Mouse (Mus musculus): ENCODE results near the gene Fth1. TPM values are rescaled to one million over a fixed set of nuclear protein-coding genes. Genes with fewer than 3 reads are reported as not detected.

Fth1 gene
- total and polyA plus RNA-seq, 3 experiments = 303 to 2,849 (median 317) TPM

GRCm38 (mm10) chr19:9938156-9938823 lies 42.1 kb upstream of the Fth1 start (continued):
- TF ChIP-seq CHD1 (IDR thresholded peaks at IDR 0.05; ENCODE audit: low read depth, low read length) (no peak), TCF12 (IDR thresholded peaks at IDR 0.05; ENCODE audit: low read depth, low read length) (peak; percentile 25; the same call in 1 of the 2 replicates)

GRCm38 (mm10) chr19:9938824-9939303 lies 41.5 kb upstream of the Fth1 start:
- in situ Hi-C loops (cut with MboI; ENCODE audit: low pct_ligation_motif_present, low pct_unique_long_range_greater_than_20kb, low sequenced_read_pairs) = no loop called here
- Histone ChIP-seq H3K4me3 (replicated peaks in 1 of 3; ENCODE audit: low read depth in 2 of 3, low read length in 2 of 3, poor library complexity in 1 of 3) (peak overlapping the region; percentile 11 to 55 (median 52)), H3K27me3 (replicated peaks) (no peaks in the 10 kb centered on the region), H3K36me3 (replicated peaks in 1 of 2; ENCODE audit: control insufficient read depth in 1 of 2, insufficient read depth in 1 of 2, low read length in 1 of 2) (no peaks in the 10 kb centered on the region), H3K27ac (ENCODE audit: insufficient read depth, low read depth) (peak overlapping the region; percentile 97), H3K9ac (ENCODE audit: insufficient read depth, low read depth) (peak overlapping the region; percentile 70), H3K9me3 (replicated peaks; ENCODE audit: low read length) (no peaks in the 10 kb centered on the region), H3K4me1 (ENCODE audit: control insufficient read depth in 1 of 2, insufficient read depth in 2 of 2) (peaks cover 38 to 88% of the 10 kb centered on the region in 2 experiments), H3K4me2 (ENCODE audit: insufficient read depth, low read depth, poor library complexity, severe bottlenecking) (peak overlapping the region; percentile 84), H3K79me2 (replicated peaks; ENCODE audit: control insufficient read depth, extremely low read depth, insufficient read depth, poor library complexity, severe bottlenecking) (no peaks in the 10 kb centered on the region)
- DNase-seq (ENCODE audit: extremely low read depth) = peak; percentile 76
- dilution Hi-C loops (cut with MboI; ENCODE audit: extremely low pct_ligation_motif_present, extremely low pct_unique_long_range_greater_than_20kb, low sequenced_read_pairs) = no loop called here
- no peak for TF ChIP-seq POLR2A (IDR thresholded peaks at IDR 0.05; ENCODE audit: low read depth, low read length)
- peak; percentile 42; the same call in 1 of the 2 replicates for TF ChIP-seq TBP (conservative IDR thresholded peaks at IDR 0.05; ENCODE audit: low read depth, low read length)
- no peak for TF ChIP-seq USF2 (conservative IDR thresholded peaks at IDR 0.05; ENCODE audit: low read depth, low read length)
- no peak for TF ChIP-seq NRF1 (IDR thresholded peaks at IDR 0.05; ENCODE audit: low read depth, low read length)
- TF ChIP-seq SIN3A (IDR thresholded peaks at IDR 0.05; ENCODE audit: low read length) = no peak; the same call in 1 of the 2 replicates
- no peak for TF ChIP-seq ZMIZ1 (IDR thresholded peaks at IDR 0.05; ENCODE audit: low read depth, low read length)
- TF ChIP-seq KAT2A (IDR thresholded peaks at IDR 0.05; ENCODE audit: insufficient replicate concordance, low read length) = no peak
- TF ChIP-seq MAX (IDR thresholded peaks at IDR 0.05; ENCODE audit: low read length) = peak; percentile 79
- peak; percentile 45; the same call in 1 of the 2 replicates for TF ChIP-seq MXI1 (IDR thresholded peaks at IDR 0.05; ENCODE audit: low read depth, low read length)
- no peak for TF ChIP-seq IRF4 (IDR thresholded peaks at IDR 0.05; ENCODE audit: low read depth, low read length)
- no peak for TF ChIP-seq E2F4 (IDR thresholded peaks at IDR 0.05; ENCODE audit: insufficient replicate concordance, low read depth, low read length)
- TF ChIP-seq GABPA (IDR thresholded peaks at IDR 0.05; ENCODE audit: insufficient replicate concordance, low read depth, low read length) = no peak
- no peak for TF ChIP-seq POLR2AphosphoS2 (IDR thresholded peaks at IDR 0.05; ENCODE audit: low read depth, low read length)
- TF ChIP-seq MYC (IDR thresholded peaks at IDR 0.05; ENCODE audit: low read depth, low read length) = peak; percentile 83; the same call in 1 of the 2 replicates
- peak; percentile 16; the same call in 1 of the 2 replicates for TF ChIP-seq JUN (IDR thresholded peaks at IDR 0.05; ENCODE audit: insufficient read depth, low read depth, low read length)
- TF ChIP-seq NELFE (IDR thresholded peaks at IDR 0.05; ENCODE audit: low read depth, low read length) = 0 out of 2 replicates have a peak, but pooled peaks have one; percentile 47
- peak; percentile 79 for TF ChIP-seq BHLHE40 (IDR thresholded peaks at IDR 0.05; ENCODE audit: low read depth, low read length)
- TF ChIP-seq MAFK (IDR thresholded peaks at IDR 0.05; ENCODE audit: insufficient replicate concordance, low read length) = peak; percentile 82; the same call in 1 of the 2 replicates
- no peak for TF ChIP-seq PAX5 (IDR thresholded peaks at IDR 0.05; ENCODE audit: low read length)
- TF ChIP-seq CTCF (conservative IDR thresholded peaks at IDR 0.05 in 1 of 2, IDR thresholded peaks at IDR 0.05 in 1 of 2; ENCODE audit: low read depth in 2 of 2, low read length in 2 of 2) = no peak
- TF ChIP-seq HCFC1 (IDR thresholded peaks at IDR 0.05; ENCODE audit: low read depth, low read length) = peak; percentile 37; the same call in 1 of the 2 replicates
- no peak for TF ChIP-seq RAD21 (IDR thresholded peaks at IDR 0.05; ENCODE audit: low read depth, low read length)
- no peak for TF ChIP-seq SMC3 (IDR thresholded peaks at IDR 0.05; ENCODE audit: low read depth, low read length)
- no peak for TF ChIP-seq USF1 (IDR thresholded peaks at IDR 0.05; ENCODE audit: low read depth, low read length)
- TF ChIP-seq RCOR1 (conservative IDR thresholded peaks at IDR 0.05; ENCODE audit: low read depth, low read length) = no peak
- TF ChIP-seq MAZ (IDR thresholded peaks at IDR 0.05; ENCODE audit: low read depth, low read length) = peak; percentile 92
- TF ChIP-seq EP300 (IDR thresholded peaks at IDR 0.05; ENCODE audit: low read length) = peak; percentile 72; the same call in 1 of the 2 replicates
- no peak for TF ChIP-seq MEF2A (IDR thresholded peaks at IDR 0.05; ENCODE audit: borderline replicate concordance, low read depth, low read length)
- no peak for TF ChIP-seq ZKSCAN1 (IDR thresholded peaks at IDR 0.05; ENCODE audit: borderline replicate concordance, low read depth, low read length)
- TF ChIP-seq ZC3H11A (IDR thresholded peaks at IDR 0.05; ENCODE audit: low read depth, low read length) = no peak
- peak; percentile 88 for TF ChIP-seq ETS1 (conservative IDR thresholded peaks at IDR 0.05; ENCODE audit: low read depth, low read length)
- TF ChIP-seq CHD1 (IDR thresholded peaks at IDR 0.05; ENCODE audit: low read depth, low read length) = no peak
- TF ChIP-seq ELF1 (IDR thresholded peaks at IDR 0.05; ENCODE audit: low read depth, low read length) = 0 out of 2 replicates have a peak, but pooled peaks have one; percentile 6
- TF ChIP-seq ZNF384 (IDR thresholded peaks at IDR 0.05; ENCODE audit: low read depth, low read length) = no peak
- TF ChIP-seq TCF12 (IDR thresholded peaks at IDR 0.05; ENCODE audit: low read depth, low read length) = 0 out of 2 replicates have a peak, but pooled peaks have one; percentile 26
- no peak for TF ChIP-seq CHD2 (IDR thresholded peaks at IDR 0.05; ENCODE audit: low read length)

All from CH12.LX (cell line).